Mouse (Mus musculus) CH12.LX (cell line): ENCODE results near the gene Gm20388. TPM values are rescaled to one million over a fixed set of nuclear protein-coding genes. Genes with fewer than 3 reads are reported as not detected.

ENCODE experiments used
- DNase-seq: peaks from one replicate; pipeline ENCODE4 v3.0.0-alpha.2; 2013; ENCODE audit errors: extremely low read depth
- H3K27ac ChIP-seq: 2 replicates; pipeline ENCODE4 v1.5.1; 2012; ENCODE audit warnings: low read depth, mild to moderate bottlenecking, control low read depth, moderate library complexity; ENCODE audit not compliant: insufficient read depth
- H3K27me3 ChIP-seq: replicated peaks from 2 replicates; pipeline ENCODE3; 2012; ENCODE audit warnings: inconsistent platforms
- H3K36me3 ChIP-seq, 2 experiments: replicated peaks in 1 of 2; 2 replicates each; pipeline versions ENCODE3 to v1.6.1; 2012; ENCODE audit warnings: inconsistent platforms in 1 of 2, low read length in 1 of 2, mild to moderate bottlenecking in 1 of 2, mixed read lengths in 1 of 2, moderate library complexity in 1 of 2; ENCODE audit not compliant: control insufficient read depth in 1 of 2, insufficient read depth in 1 of 2
- H3K4me1 ChIP-seq, 2 experiments: 2 replicates each; pipeline ENCODE4 v1.6.1; 2012; ENCODE audit warnings: inconsistent platforms in 1 of 2, moderate library complexity in 1 of 2; ENCODE audit not compliant: insufficient read depth in 2 of 2, control insufficient read depth in 1 of 2
- H3K4me2 ChIP-seq: 2 replicates; pipeline ENCODE4 v1.6.1; 2012; ENCODE audit warnings: low read depth, mild to moderate bottlenecking, control low read depth; ENCODE audit not compliant: poor library complexity, insufficient read depth, severe bottlenecking
- H3K4me3 ChIP-seq, 3 experiments: fragments of 150-350 bp in 1 of 3; sonication (generic) in 1 of 3; replicated peaks in 1 of 3; 2 replicates each; pipeline versions ENCODE3 to v1.5.1; 2011 to 2012; ENCODE audit warnings: low read depth in 2 of 3, low read length in 2 of 3, mild to moderate bottlenecking in 2 of 3, moderate library complexity in 2 of 3, control low read depth in 1 of 3, improper control_type of control experiment in 1 of 3, inconsistent platforms in 1 of 3, mixed read lengths in 1 of 3; ENCODE audit not compliant: poor library complexity in 1 of 3
- H3K79me2 ChIP-seq: replicated peaks from 2 replicates; pipeline ENCODE4 v1.6.1; 2012; ENCODE audit warnings: mild to moderate bottlenecking, moderate library complexity; ENCODE audit not compliant: control insufficient read depth, poor library complexity, insufficient read depth, severe bottlenecking; ENCODE audit errors: extremely low read depth
- H3K9ac ChIP-seq: 2 replicates; pipeline ENCODE4 v1.6.1; 2012; ENCODE audit warnings: low read depth, mild to moderate bottlenecking, control low read depth, moderate library complexity; ENCODE audit not compliant: insufficient read depth
- H3K9me3 ChIP-seq: replicated peaks from 2 replicates; pipeline ENCODE3; 2012; ENCODE audit warnings: low read length, inconsistent platforms, mixed read lengths
- BHLHE40 ChIP-seq: IDR thresholded peaks from 2 replicates; pipeline ENCODE4 v1.6.1; 2011; ENCODE audit warnings: mild to moderate bottlenecking, low read depth, low read length, improper control_type of control experiment
- CHD2 ChIP-seq: IDR thresholded peaks from 2 replicates; pipeline ENCODE4 v1.6.1; 2011; ENCODE audit warnings: low read length, improper control_type of control experiment
- CTCF ChIP-seq, 2 experiments: IDR thresholded peaks in 1 of 2; conservative IDR thresholded peaks in 1 of 2; 2 replicates each; pipeline ENCODE4 v1.5.1; 2011 to 2012; ENCODE audit warnings: low read depth in 2 of 2, low read length in 2 of 2, improper control_type of control experiment in 1 of 2, inconsistent platforms in 1 of 2, mild to moderate bottlenecking in 1 of 2, moderate library complexity in 1 of 2
- ELF1 ChIP-seq: IDR thresholded peaks from 2 replicates; pipeline ENCODE4 v1.6.1; 2014; ENCODE audit warnings: low read depth, mild to moderate bottlenecking, inconsistent platforms, low read length, improper control_type of control experiment
- ETS1 ChIP-seq: conservative IDR thresholded peaks from 2 replicates; pipeline ENCODE4 v1.6.1; 2012; ENCODE audit warnings: low read depth, mild to moderate bottlenecking, inconsistent platforms, low read length, improper control_type of control experiment, moderate library complexity
- HCFC1 ChIP-seq: IDR thresholded peaks from 2 replicates; pipeline ENCODE4 v1.6.1; 2012; ENCODE audit warnings: low read depth, mild to moderate bottlenecking, inconsistent platforms, low read length, improper control_type of control experiment
- IRF4 ChIP-seq: IDR thresholded peaks from 2 replicates; pipeline ENCODE4 v1.6.1; 2014; ENCODE audit warnings: low read depth, mild to moderate bottlenecking, inconsistent platforms, low read length, improper control_type of control experiment
- JUN ChIP-seq: IDR thresholded peaks from 2 replicates; pipeline ENCODE4 v1.6.1; 2011; ENCODE audit warnings: low read depth, mild to moderate bottlenecking, low read length, improper control_type of control experiment, moderate library complexity; ENCODE audit not compliant: insufficient read depth
- KAT2A ChIP-seq: IDR thresholded peaks from 2 replicates; pipeline ENCODE4 v1.6.1; 2012; ENCODE audit warnings: low read length, improper control_type of control experiment, inconsistent platforms; ENCODE audit not compliant: insufficient replicate concordance
- MAX ChIP-seq: IDR thresholded peaks from 2 replicates; pipeline ENCODE4 v1.6.1; 2011; ENCODE audit warnings: low read length, improper control_type of control experiment
- MAZ ChIP-seq: IDR thresholded peaks from 2 replicates; pipeline ENCODE4 v1.6.1; 2012; ENCODE audit warnings: low read depth, mild to moderate bottlenecking, inconsistent platforms, low read length, improper control_type of control experiment, moderate library complexity
- MXI1 ChIP-seq: IDR thresholded peaks from 2 replicates; pipeline ENCODE4 v1.6.1; 2011; ENCODE audit warnings: mild to moderate bottlenecking, low read depth, low read length, improper control_type of control experiment
- MYC ChIP-seq: IDR thresholded peaks from 2 replicates; pipeline ENCODE4 v1.6.1; 2011; ENCODE audit warnings: low read depth, mild to moderate bottlenecking, improper control_type of control experiment, low read length
- POLR2AphosphoS2 ChIP-seq: IDR thresholded peaks from 2 replicates; pipeline ENCODE4 v1.6.1; 2011; ENCODE audit warnings: low read depth, low read length, improper control_type of control experiment
- RCOR1 ChIP-seq: conservative IDR thresholded peaks from 2 replicates; pipeline ENCODE4 v1.6.1; 2012; ENCODE audit warnings: low read depth, mild to moderate bottlenecking, inconsistent platforms, low read length, improper control_type of control experiment
- SIN3A ChIP-seq: IDR thresholded peaks from 2 replicates; pipeline ENCODE4 v1.6.1; 2012; ENCODE audit warnings: low read length, improper control_type of control experiment, inconsistent platforms
- TBP ChIP-seq: conservative IDR thresholded peaks from 2 replicates; pipeline ENCODE4 v1.6.1; 2011; ENCODE audit warnings: low read depth, low read length, improper control_type of control experiment
- TCF12 ChIP-seq: IDR thresholded peaks from 2 replicates; pipeline ENCODE4 v1.6.1; 2014; ENCODE audit warnings: low read depth, mild to moderate bottlenecking, inconsistent platforms, low read length, improper control_type of control experiment
- UBTF ChIP-seq: IDR thresholded peaks from 2 replicates; pipeline ENCODE4 v1.6.1; 2012; ENCODE audit warnings: low read depth, mild to moderate bottlenecking, inconsistent platforms, low read length, improper control_type of control experiment, moderate library complexity
- USF2 ChIP-seq: conservative IDR thresholded peaks from 2 replicates; pipeline ENCODE4 v1.6.1; 2011; ENCODE audit warnings: low read depth, low read length, improper control_type of control experiment
- ZNF384 ChIP-seq: IDR thresholded peaks from 2 replicates; pipeline ENCODE4 v1.6.1; 2012; ENCODE audit warnings: low read depth, low read length, improper control_type of control experiment, inconsistent platforms
- dilution Hi-C: fragments of 300-500 bp; cut with MboI; formaldehyde crosslinking; loops from 2 replicates; pipeline ENCODE4 v1.14.3; 2020; ENCODE audit warnings: low sequenced_read_pairs; ENCODE audit not compliant: extremely low pct_unique_long_range_greater_than_20kb, extremely low pct_ligation_motif_present
- in situ Hi-C: fragments of 300-500 bp; cut with MboI; formaldehyde crosslinking; loops from 3 replicates; pipeline ENCODE4 v1.14.3; 2019; ENCODE audit warnings: low sequenced_read_pairs, low pct_ligation_motif_present, low pct_unique_long_range_greater_than_20kb, mixed read lengths
- polyA plus RNA-seq: library from polyadenylated mRNA; unstranded; fragments of >175 nt; gene quantifications from 2 replicates; pipeline ENCODE4 v1.2.1, GENCODE M21; 2012; ENCODE audit warnings: low read depth; ENCODE audit not compliant: insufficient read length
- total RNA-seq, 2 experiments: library from RNA; depleted of rRNA; stranded (reverse); fragments of 300-350 nt in 1 of 2; fragments of >200 nt in 1 of 2; gene quantifications; 2 replicates each; pipeline ENCODE4 v1.2.3; 2012 to 2014

Gene Gm20388
- total and polyA plus RNA-seq, 3 experiments = 14.8 to 26.3 (median 22.2) TPM

DNA sequence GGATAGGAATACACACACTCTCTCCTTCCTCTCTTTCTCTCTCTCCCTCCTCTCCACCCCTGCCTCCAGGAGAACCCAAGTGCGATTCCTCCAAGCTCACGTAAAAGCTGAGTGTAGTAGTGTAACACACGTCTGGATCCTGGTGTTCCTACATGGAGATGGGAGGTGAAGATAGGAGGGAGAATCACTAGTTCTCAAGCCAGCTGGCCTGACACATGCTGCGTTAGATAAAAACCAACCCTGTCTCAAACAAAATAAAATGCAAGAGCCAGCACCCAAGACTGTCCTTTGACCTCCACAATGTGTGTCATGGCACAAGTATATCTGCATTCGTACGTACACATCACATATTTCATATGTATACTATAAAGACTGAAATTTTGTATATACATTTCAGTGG, 3910.1 kb downstream of the Gm20388 start:
- Histone ChIP-seq H3K79me2 (no peaks in the 10 kb centered on the region), H3K4me3 (no peak overlapping the region), H3K9ac (no peak overlapping the region), H3K9me3 (peaks cover 12% of the 10 kb centered on the region), H3K36me3 (no peaks in the 10 kb centered on the region), H3K4me2 (no peak overlapping the region), H3K4me1 (no peaks in the 10 kb centered on the region), H3K27ac (no peak overlapping the region), H3K27me3 (peaks cover 16% of the 10 kb centered on the region)
- in situ Hi-C loops (no loop called here), dilution Hi-C loops (no loop called here)
- no peak for DNase-seq
- TF ChIP-seq MYC (no peak), UBTF (no peak), TCF12 (no peak), ZNF384 (no peak), BHLHE40 (no peak), CHD2 (no peak), ETS1 (no peak), SIN3A (no peak), ELF1 (no peak), HCFC1 (no peak), MAX (no peak), TBP (no peak), MXI1 (no peak), JUN (no peak)

- Histone ChIP-seq H3K9me3 (peaks cover 7% of the 10 kb centered on the region), H3K36me3 (no peaks in the 10 kb centered on the region), H3K9ac (no peak overlapping the region), H3K4me3 (no peak overlapping the region), H3K4me1 (no peaks in the 10 kb centered on the region; a peak in 1 of 4 replicates), H3K4me2 (no peak overlapping the region), H3K79me2 (no peaks in the 10 kb centered on the region), H3K27me3 (peaks cover 5% of the 10 kb centered on the region), H3K27ac (no peak overlapping the region)
- dilution Hi-C loops = no loop called here
- no peak for DNase-seq
- in situ Hi-C loops = no loop called here
- TF ChIP-seq CTCF (conservative IDR thresholded peaks at IDR 0.05 in 1 of 2, IDR thresholded peaks at IDR 0.05 in 1 of 2; ENCODE audit: low read depth in 2 of 2, low read length in 2 of 2) (no peak; a peak in 1 of 4 replicates), UBTF (no peak), USF2 (no peak), MAZ (no peak), IRF4 (no peak), MYC (no peak), RCOR1 (no peak), POLR2AphosphoS2 (no peak), KAT2A (no peak), SIN3A (no peak), JUN (no peak)
These were observed 3912.5 kb downstream of the Gm20388 start for GRCm38 (mm10) chr8:123823111-123823510.
